Mouse (Mus musculus): ENCODE measurements at regions not wholly inside any gene's neighbourhood (a gene's known extent, or its start where the extent isn't known, plus 50 kb on each side); places are given as distances from the start of the nearest gene placed in this dataset.

DNA sequence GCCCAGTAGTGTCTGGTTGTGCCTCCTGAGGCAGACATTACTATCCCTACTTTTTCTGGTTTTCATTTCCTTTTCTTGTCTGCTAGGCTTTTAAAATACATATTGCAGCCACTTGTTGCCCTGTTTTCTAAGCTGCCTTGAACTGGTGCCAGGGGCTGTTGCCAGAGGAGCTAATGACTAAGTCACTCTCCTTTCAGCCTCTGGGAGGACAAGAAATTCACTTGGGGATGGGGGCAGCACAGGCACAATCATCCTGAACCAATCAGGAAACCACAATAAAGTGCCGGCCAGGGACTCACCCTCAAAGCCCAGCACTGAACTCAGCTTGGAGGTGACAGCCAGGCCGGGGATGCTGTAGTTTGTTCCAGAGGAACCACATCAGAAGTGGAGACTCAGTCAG lies 740.3 kb downstream of the Dhx35 start:
- peak; percentile 54 for DNase-seq (ENCODE audit: low spot score)

DNA sequence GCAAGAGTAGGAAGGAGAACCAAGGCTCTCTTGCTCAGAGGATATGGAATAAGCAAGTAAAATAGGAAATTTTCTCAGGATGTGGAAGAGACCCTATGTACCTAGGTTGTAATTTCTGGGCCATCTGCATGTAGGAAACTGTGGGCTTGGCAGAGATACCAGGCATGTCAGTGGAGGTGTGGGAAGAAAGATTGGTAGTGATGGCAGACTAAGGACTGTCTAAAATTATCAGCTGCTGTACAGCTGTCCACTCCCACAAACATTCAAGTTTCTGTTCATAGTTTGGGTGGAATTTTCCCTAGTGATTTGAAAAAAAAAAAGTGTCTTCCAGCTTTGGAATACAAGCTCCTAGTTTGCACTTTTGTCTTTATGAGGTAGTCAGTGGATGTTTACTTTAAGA lies 744.7 kb downstream of the Dhx35 start:
- DNase-seq (ENCODE audit: low spot score): no peak

DNA sequence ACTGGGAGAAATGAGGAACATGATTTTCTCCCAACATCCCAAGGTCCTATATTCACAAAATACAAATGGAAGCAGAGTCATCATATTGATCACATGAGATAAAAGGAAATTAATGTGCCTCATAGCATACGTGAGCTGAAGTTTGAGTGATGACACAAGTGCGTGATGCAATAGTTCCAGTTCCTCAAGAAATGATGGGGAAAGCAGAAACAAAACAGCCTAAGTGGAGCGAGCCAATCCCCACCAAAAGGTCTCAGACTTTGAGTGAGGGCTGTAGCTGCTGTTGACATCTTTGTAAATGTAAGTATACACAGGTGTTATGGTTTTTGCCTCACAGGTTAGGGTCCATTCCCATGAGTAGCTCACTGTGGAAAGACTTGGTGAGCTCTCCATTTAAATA lies 763.0 kb downstream of the Dhx35 start:
- DNase-seq (ENCODE audit: low spot score): no peak

DNA sequence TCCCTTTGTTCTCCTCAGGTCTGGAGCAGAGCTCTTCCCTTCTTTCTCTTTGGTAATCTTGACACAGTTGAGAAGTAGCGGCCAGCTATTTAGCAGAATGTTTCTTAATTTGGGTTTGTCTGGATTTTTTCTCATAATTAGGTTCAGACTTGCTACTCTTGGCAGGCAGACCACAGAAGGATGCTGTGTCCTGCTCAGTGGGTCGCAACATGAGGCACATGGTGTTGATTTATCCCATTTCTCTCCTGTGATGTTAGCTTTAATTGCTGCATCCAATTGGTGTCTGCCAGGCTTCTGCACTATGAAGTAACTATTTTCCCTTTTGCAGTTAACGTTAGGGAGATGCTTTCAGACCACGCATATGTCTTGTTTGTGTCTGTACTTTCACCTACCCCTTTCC lies 768.7 kb downstream of the Gm826 start:
- no peak for DNase-seq (ENCODE audit: low spot score)

DNA sequence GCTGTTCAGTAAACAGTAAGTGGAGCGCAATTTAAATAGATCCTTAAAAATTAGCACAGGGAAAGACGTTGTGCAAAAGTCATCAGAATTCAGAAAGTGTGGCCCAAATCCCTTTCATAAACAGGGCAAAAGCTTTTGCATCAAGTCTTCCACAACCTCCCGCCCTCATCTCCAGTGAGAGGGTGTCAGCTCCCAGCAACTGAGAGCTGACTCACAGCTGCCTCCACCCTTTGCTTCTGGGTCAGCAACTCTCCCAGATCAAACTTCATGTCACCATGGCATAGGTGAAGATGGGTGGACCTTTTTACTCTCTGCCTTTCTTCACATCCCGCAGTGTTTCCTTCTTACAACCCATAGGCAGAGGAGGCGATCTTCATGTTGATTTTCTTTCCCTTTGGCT lies 768.0 kb downstream of the Gm826 start:
- no peak for DNase-seq (ENCODE audit: low spot score)

DNA sequence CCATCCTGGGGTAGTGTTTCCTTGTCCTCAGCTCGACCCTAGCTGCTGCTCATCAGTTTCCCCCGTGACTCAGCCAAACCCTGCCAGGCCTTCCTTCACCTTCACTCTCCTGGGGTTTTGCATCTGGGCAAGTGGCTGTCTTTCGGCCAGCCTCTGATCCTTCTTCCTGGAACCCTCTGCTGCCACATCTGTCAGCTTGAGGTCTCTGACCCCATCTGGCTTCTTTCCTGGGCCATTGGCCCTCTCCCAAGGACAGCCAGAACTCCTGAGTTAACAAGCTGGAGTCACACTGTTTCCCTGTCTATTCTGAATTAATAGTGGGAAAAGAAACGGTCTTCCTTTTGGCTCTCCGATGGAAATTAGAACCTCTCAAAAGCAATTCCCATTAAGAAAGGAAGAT lies 767.5 kb downstream of the Gm826 start:
- DNase-seq (ENCODE audit: low spot score): peak; percentile 83

DNA sequence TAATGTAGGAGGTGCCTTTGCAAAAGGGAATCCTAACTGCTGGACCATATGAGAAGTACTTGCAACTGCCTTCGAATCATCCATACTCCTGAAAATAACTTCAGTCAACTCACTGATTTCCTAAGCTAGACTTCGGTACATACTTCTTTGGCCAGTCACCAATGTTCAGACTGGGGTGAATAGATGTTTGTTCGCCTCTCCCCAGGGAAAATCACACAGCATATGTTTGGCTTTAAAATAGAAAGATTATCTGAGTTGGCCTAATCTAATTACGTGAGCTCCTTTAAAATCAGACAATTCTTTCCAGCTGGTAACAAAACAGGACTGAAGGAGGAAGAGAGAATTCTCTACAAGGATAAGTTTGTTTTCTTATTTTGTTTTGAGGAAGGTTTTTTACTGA lies 765.6 kb downstream of the Gm826 start:
- DNase-seq (ENCODE audit: low spot score): no peak

DNA sequence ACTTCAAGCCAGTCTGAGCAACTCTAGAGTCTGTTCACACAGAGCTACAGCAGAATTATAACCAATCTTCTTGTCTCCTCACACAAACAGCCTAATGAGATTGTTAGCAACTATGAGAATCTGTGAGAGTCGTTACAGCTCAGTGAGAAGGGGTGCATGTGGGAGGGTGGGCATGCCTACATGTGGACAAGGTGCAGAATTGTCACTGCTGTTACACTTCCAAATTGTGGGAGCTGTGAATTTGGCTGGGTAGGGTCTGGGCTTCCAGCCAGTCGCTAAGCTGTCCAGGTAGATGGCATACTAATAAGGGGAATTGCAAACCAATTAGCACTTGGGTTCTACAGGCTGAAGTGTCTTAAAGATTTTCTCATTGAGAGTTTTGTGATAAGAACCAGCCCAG lies 762.1 kb downstream of the Gm826 start:
- no peak for DNase-seq (ENCODE audit: low spot score)

DNA sequence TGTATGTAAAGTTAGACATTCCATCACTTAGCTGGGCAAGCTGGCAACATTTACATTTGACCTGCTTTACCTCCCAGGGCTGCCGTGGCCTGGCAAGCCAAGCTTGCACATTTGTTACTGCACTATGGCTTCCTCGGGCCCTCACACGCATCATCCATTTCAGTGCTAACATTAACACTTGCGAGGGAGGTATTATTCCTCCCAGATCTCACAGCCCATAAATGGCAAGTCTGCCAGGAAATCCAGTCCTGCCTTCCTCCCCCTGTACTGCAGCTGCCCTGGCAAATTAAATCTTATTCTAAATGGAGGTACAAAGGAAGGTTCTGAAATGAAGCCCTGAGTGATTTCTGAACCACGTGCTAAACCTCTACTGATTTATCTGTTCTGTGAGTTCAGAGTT lies 758.7 kb downstream of the Gm826 start:
- DNase-seq (ENCODE audit: low spot score): no peak

DNA sequence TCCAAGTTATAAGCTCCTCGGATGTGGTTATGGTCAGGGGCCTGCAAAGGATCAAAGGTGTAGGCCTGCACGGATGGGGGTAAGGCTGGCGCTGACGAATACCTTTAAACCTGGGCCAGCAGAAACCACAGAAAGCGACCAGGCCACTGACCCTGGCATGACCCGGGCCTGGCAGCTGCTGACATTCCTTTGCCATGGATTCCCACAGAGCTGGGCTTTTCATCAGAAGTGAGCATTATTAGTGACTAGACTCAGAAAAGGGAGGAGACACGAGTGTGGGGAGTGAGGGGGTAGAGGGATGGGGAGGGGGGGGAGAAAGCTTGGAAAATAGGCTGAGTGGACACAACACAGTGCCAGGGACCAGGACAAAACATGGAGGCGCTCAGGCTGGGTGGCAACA lies 750.9 kb downstream of the Gm826 start:
- DNase-seq (ENCODE audit: low spot score): no peak

DNA sequence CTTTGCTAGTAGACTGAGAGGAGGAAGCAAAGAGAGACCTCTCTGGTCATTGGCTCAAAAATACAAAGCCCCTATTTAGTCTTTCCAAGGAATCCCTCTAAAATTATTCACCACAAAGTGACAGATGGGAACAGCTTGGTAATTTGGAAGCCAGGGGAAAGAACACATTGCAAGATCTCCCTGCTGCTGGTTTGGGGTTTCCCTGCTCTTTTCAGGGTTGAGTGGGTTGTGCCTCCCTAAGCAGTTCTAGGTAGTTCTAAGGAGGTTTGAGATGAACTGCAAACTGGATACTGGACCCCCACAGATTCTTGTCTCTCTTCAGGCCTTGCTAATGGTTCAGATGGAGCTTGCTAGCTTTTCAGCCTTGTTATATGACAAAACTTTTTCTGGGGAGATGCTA lies 749.3 kb downstream of the Gm826 start:
- DNase-seq (ENCODE audit: low spot score): no peak

DNA sequence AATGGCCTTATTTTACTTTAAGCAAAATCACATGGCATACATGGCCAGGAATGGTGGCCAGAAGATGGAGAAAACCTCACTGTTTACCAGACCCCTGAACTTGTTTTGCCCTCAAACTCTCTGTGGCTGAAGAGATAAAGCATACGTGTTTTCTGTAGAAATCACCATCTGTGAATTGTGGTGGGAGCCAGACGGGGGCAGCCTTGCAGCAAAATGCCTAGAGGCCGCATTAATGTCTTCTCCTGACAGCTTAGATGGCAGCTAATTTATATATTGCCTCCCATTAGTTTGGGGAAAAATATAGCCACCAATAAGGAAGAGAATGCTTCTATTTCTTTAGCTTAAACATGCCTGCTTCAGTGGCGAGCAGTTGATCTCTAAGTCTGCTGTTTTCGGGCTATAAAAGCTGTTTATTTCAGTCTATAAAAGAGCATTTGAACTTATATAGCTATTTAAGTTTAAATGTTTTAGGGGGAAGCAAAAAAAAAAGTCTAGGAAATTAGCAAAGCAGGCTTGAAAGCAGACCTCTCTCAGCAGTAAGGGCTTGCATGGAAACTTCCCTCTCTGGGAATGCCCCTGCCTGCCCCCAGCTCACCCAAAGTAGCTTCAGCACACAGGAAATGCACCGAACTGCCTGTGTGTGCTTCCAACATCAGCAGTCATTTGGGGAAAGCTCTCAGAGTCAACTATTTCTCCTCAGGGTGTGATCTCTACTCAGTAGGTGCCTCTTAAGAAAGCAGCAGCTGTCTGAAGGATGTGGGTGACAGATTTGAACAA lies 747.1 kb downstream of the Gm826 start:
- no peak for DNase-seq (ENCODE audit: low spot score)

DNA sequence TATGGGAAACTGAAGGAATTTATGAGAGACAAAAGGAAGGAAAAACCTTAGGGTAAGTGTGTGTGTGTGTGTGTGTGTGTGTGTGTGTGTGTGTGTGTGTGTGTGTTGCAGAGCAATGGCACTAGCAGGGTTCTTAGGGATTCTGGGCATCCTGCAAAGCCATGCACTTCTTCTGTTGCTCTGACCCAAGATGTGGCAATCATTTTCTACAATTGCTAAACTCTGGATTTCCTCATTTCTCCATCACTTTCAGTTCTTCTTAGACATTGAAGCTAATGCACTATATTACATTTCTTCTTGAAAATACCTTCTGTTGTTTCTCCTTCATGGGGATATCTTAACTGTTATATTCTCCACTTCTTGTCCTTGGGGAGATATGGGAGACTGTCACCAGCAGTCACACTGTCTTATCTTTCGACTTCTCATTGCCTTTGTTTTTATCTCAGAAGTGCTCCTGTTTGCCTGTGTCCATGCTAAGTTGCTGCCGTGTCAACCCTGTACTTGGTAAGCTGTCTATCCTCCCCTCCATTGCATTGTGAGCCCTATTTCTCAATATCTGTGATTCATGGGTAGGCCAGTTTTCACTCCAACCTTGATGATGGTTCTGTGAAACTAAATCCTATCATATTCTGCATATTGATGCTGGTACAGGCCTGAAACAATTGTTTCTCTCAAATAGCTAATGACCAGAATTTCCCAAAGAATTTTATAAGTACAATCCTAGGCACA lies 742.4 kb downstream of the Gm826 start:
- no peak for DNase-seq (ENCODE audit: low spot score)

DNA sequence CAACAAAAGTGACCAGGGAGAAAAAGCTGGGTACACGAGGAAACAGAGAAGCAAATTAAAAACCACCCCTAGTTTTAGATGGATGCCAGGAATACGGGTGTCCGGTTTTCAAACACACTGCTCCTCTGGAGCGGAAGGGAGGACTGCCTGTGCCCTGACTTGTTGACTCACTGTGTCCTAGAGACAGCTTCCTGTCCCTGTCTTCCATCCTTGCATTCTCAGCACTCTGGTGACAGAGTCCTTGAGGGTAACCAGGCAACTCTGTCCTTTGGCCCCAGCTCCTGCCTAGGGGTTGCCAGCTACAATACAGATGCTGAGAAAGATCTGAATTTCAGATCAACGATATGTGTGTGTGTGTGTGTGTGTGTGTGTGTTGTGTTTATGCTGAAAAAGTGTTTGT lies 741.1 kb downstream of the Gm826 start:
- DNase-seq (ENCODE audit: low spot score): no peak

DNA sequence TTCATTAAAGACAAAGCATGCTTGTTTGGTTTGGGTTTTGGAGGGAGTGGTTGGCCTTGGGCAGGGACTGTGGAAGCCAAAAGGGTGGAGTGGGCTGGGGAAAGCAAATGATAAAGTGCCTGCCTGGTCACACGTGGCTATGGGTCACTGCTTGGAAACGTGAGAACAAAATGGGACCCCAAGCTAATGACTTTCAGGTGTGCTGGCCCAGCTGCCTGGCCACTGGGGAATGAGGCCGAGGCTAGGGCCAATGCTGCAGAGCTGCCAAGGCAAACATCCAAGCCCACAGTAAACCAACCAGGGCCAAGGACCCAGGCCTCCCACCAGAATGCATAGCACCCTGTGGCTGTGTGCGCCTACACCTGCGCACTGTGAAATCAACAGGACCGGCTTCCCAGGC lies 737.7 kb downstream of the Gm826 start:
- no peak for DNase-seq (ENCODE audit: low spot score)

DNA sequence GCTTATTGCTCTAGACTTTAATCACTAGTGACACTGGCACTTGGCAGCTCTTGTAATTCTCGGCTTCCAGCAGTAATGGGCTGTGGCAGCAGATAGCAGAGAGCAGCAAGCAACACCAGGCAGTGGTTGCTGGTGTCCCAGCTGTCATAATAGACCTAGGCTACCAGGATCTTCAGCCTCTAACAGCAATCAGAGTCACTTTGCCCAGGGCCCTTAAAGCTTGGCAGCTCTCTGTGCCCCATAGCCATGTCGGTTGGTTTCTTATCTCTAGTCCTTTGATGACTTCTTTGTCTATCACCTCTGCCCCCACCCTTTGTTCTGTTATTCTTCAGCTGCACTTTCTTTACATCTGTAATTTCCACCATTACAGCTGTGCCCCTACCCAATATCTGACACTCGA lies 735.9 kb downstream of the Gm826 start:
- DNase-seq (ENCODE audit: low spot score): no peak

DNA sequence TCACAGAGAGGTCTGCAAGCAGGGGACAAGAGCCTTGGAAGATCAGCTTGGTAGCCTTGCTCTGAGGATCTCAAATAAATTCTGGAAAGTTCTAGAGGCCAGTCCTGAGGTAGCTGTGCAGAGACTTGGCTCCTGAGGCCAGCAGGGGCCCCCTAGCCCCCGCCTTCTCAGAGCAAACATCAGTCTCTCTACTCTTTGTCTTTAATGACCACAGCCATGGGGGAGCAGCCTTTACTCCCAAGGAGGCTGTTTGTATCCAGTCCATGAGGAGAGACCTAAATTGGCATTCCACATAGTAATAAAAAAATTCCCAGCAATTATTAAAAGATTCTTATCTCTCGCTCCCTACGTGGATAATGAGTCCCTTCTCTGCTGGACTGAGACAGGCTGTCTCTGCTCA lies 726.8 kb downstream of the Gm826 start:
- no peak for DNase-seq (ENCODE audit: low spot score)

DNA sequence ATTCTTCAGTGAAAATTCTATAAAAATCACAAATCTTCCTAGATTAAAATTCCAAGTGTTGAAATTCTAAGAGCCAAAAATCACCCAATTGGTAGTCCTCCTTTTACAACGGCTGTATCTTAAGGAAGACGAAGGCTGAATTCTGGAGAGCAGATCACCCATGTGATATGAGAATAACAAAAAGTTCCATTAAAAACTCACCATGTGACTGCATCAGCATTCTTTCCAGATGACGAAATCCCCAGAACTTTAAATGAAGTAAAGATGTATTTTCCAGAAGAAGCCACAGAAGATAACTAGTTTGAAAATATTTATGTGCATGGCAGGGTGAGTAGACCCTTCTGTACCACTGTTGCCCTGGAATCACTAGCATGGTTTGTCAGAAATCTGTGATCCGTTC lies 723.5 kb downstream of the Gm826 start:
- no peak for DNase-seq (ENCODE audit: low spot score)

DNA sequence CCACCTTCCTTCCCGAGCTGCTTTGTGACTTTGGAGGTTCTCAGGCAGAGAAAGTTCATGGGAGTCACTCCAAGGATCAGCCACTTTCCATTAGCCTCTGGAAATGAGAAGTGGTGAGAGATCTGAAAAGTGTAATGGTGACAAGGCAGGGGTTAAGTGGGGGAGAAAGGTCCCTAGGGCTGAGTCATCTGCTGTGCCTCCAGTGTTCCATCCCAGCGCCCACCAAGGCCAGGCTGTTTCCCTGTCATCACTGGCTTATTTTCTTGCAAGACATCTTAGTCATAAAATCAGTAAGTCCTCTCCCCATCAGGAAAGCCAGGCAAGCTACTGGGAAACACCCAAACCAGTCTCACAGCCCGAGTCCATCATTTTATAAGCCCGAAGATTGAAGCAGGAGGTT lies 717.3 kb downstream of the Gm826 start:
- DNase-seq (ENCODE audit: low spot score): no peak

DNA sequence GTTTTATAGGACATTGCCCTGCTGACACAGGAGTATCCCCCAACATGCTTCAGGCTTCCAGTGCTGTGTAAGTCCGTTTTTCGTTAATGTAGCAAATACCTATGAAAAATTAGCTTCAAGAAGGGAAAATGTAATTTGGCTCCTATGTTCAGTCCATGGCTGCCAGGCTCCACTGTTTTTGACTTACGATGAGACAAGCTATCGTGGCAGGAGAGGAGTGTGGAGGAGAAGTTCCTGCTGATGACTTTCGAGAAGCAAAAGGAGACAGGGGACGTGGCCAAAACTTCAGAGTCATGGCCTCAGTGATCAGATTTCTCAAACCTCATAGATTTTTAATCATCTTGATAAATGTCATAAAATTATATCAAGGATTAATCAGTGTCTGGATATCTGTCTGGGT lies 712.7 kb downstream of the Gm826 start:
- DNase-seq (ENCODE audit: low spot score): no peak

DNA sequence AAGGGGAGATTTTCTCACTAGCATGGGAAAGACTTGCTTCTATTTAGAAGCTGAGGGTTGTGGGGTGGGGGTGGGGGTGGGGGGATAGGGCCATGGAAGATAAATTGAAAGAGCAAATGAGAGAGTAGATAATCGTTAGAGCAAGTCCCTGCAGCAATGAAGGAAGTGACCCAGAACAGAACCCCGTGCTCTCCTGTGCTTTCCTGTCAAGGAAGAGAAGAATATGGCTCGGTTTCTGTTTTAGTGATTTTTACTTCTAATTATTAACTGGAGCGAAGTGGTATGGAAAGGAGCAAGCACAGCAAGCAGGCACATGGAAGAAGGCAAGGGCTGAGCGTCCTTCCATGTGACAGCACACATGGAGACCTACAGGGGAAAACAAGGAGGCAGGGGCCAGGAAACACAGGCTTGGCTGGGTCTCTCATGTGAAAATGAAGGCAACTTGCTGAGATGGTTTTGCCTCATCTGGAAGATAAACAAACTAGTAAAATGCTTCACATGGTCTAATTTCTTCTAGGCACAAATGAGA lies 711.8 kb downstream of the Gm826 start:
- no peak for DNase-seq (ENCODE audit: low spot score)

DNA sequence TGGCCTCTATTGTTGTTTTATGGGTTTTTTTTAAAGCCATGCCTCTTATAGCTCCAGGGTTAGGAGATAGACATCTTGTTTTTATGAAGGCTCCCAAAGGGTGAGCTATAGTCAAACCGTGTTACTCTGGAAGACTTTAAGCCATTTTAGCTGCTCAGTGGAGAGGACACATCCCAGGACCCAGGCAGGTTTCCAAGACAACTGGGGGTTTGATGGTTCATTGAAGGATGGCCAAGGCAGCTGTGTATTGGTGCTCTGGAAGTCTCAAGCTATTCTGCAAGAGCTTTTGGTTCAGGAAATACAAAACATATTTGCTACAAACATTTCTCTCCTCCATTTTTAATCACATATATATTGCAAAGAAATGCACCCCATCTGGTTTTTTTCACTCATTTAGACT lies 708.7 kb downstream of the Gm826 start:
- DNase-seq (ENCODE audit: low spot score): no peak

DNA sequence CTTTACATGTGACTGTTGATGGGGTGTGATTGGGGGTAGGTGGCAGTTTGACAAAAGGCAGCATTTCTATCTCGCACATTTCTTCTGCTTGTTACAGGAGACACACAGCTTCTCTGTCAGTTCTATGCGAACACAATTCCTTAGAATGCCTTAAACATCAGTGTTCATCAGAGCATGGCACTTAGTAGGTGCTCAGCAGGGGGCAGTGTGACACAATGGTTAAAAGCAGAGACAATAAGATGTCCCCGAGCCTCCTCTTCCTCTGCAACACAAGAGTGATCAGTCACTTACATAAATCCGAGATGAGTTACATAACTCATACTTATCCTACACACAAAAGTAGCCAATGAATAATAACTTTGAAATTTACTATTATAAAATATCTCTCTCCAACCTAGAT lies 688.1 kb downstream of the Gm826 start:
- DNase-seq (ENCODE audit: low spot score): peak; percentile 46

DNA sequence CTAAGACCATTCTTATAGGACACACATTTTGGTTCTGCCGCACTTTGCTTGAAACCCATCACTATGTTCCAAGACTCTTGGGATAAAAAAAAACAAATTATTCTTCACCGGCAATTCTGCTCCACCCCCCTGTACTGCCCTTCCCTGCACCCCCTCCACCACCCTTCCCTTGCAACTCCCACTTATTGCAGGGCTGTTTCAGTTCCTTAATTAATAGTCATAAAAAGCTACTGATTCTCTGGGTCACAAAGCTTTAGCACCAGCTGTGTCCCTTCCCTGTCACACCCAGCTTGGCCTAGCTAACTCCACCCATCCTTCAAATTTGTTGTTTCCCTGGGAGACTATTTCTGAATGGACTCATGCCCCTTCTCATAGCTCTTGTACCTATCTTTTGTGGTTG lies 687.4 kb downstream of the Gm826 start:
- DNase-seq (ENCODE audit: low spot score): no peak

All from testis, postnatal 10 days (tissue).